Mouse (Mus musculus) neural tube, embryonic 13.5 days (tissue): ENCODE data around the gene Prkch. TPM values are rescaled to one million over a fixed set of nuclear protein-coding genes. Genes with fewer than 3 reads are reported as not detected.

Experiments used
- ATAC-seq: fragments of 200-750 bp; cut with Nextera tagmentation; 2 replicates; pipeline ENCODE4 v1.8.0; 2017; ENCODE audit warnings: low read depth, mild to moderate bottlenecking, moderate TSS enrichment, moderate library complexity
- H3K27ac ChIP-seq: fragments of 300-500 bp; sonication (generic); replicated peaks from 2 replicates; pipeline ENCODE4 v1.5.1; 2015; ENCODE audit warnings: moderate library complexity, mild to moderate bottlenecking, inconsistent platforms
- H3K27me3 ChIP-seq: fragments of 300-500 bp; sonication (generic); 2 replicates; pipeline ENCODE4 v1.6.1; 2015; ENCODE audit warnings: mild to moderate bottlenecking, inconsistent platforms
- H3K36me3 ChIP-seq: fragments of 300-500 bp; sonication (generic); 2 replicates; pipeline ENCODE4 v1.6.1; 2015; ENCODE audit warnings: mild to moderate bottlenecking, inconsistent platforms
- H3K4me1 ChIP-seq: fragments of 300-500 bp; sonication (generic); replicated peaks from 2 replicates; pipeline ENCODE4 v1.6.1; 2015; ENCODE audit warnings: inconsistent platforms
- H3K4me2 ChIP-seq: fragments of 300-500 bp; sonication (generic); 2 replicates; pipeline ENCODE4 v1.6.1; 2015; ENCODE audit warnings: inconsistent platforms, mild to moderate bottlenecking, moderate library complexity
- H3K4me3 ChIP-seq: fragments of 300-500 bp; sonication (generic); 2 replicates; pipeline ENCODE4 v1.5.1; 2015; ENCODE audit warnings: mild to moderate bottlenecking, inconsistent platforms
- H3K9ac ChIP-seq: fragments of 300-500 bp; sonication (generic); 2 replicates; pipeline ENCODE4 v1.6.1; 2015; ENCODE audit warnings: moderate library complexity, mild to moderate bottlenecking, inconsistent platforms
- H3K9me3 ChIP-seq: fragments of 300-500 bp; sonication (generic); 2 replicates; pipeline ENCODE4 v1.6.1; 2016; ENCODE audit warnings: inconsistent platforms
- WGBS: fragments of 180-500 bp; shearing (Covaris S2); methylation state at CpG from one replicate; pipeline ENCODE4 v1.1.7; 2015; 5-methylcytosine and 5-hydroxymethylcytosine counted together
- polyA plus RNA-seq: library from polyadenylated mRNA; unstranded; fragments of >200 nt; fragmentation: Nextera tagmentation; extraction: Ambion mirVana; gene quantifications from 2 replicates; pipeline ENCODE4 v1.2.1, GENCODE M21; 2015

The Prkch gene
- polyA plus RNA-seq, 1 experiment from 2014 or later: 9.6 TPM

DNA sequence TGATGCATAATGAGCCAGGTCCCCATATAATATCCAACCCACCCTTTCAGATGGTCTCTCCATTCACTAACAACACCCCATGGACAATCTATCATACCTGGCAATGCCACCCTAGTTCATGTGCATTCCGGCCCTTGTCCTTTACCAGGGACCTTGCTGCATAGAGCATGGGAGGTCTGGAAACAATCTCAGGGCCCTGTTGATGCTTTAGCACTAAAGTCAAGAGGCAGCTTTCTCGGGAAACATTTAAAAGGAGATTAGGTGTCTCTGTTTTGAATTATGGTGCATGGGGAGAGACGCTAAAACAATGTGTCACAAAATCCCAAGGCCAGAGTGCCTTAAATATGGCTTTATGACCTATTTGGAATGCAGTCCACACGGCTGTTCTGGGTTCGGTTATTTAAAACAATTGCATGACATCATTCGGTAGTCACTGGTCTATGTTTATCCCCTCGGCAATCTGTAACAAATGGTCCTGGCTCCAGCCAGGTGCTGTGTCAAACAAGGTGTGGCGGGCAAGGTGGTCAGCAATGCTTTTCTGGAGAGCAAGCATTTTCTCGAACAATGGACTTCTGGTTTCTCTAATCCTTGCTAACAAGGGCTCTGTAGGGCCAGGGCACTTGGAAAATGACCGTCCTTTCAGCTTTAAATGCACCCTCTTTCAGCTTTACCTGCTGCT is 217.9 kb downstream of the Prkch start:
- 72% methylated on average over 10 of the region's 10 CpGs for WGBS
- Histone ChIP-seq H3K4me2 (no peak overlapping the region), H3K27me3 (no peaks in the 10 kb centered on the region), H3K36me3 (no peaks in the 10 kb centered on the region), H3K4me1 (no peaks in the 10 kb centered on the region), H3K4me3 (no peak overlapping the region), H3K9me3 (no peaks in the 10 kb centered on the region), H3K9ac (no peak overlapping the region), H3K27ac (no peak overlapping the region)
- no peak for ATAC-seq

DNA sequence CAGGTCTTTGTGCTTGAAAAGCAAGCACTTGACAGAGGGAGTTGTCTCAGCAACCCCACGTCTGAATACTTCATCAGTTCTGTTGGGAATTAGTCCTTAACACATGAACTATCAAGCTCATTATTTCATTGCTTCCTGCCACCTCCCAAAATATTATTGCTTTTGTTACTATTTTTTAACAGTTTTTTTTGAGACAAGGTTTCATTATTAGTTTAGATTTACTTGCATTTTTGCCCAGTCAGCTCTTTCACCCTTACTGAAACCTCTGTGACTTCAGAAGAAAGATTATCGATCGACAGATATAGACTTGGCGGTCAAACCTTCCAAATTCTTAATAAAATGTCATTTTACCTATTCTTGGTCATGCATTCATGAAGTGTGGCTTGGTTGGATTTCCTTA is 219.3 kb downstream of the Prkch start:
- Histone ChIP-seq H3K4me3 (no peak overlapping the region), H3K9ac (no peak overlapping the region), H3K4me1 (no peaks in the 10 kb centered on the region), H3K4me2 (no peak overlapping the region), H3K9me3 (no peaks in the 10 kb centered on the region), H3K27me3 (no peaks in the 10 kb centered on the region), H3K27ac (no peak overlapping the region), H3K36me3 (no peaks in the 10 kb centered on the region)
- no peak for ATAC-seq
- WGBS: 90% methylated on average over 4 of the region's 4 CpGs

DNA sequence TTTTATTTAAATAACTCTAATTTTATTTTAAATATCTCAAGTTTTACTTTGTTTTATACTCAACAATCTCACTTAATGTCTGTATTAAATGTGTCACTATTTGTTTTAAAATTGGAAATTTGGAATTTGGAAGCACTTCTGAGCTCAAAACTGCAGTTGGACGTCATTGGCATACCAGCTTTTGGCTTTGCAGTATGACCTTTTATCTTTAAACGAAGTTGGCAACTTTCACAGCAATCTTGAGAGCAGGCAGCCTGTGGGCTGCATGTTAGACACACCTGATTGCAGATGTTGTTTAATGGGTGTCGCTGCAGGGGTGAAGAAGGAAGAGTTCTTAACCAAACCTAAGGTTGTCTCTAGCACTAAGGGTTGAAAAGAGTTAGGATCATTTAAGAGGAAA is 220.9 kb downstream of the Prkch start:
- H3K9me3 ChIP-seq: no peaks in the 10 kb centered on the region
- no peak overlapping the region for H3K27ac ChIP-seq
- no peak overlapping the region for H3K4me2 ChIP-seq
- no peak overlapping the region for H3K4me3 ChIP-seq
- no peaks in the 10 kb centered on the region for H3K27me3 ChIP-seq
- H3K4me1 ChIP-seq: peaks cover 9% of the 10 kb centered on the region
- H3K9ac ChIP-seq: no peak overlapping the region
- H3K36me3 ChIP-seq: no peaks in the 10 kb centered on the region
- 66% methylated on average over 3 of the region's 3 CpGs for WGBS
- no peak for ATAC-seq

DNA sequence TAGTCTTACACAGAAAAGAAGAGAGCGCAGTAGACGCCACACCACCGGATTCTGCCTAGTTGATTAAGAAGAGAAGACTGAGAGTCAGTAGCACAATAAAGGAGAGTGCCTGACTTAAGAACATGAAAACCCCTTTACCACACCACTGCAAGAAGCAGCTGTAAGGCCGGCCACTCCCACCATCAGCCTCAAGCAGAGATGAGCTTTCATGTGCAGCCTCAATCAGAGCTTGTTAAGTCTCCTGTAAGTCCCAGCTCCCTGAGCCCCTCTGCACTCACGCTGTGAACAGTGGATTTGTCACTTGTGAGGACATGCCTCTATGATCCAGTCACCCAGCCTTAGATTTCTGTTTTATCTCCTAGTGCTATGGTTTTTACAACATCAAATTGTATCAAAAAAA is 221.4 kb downstream of the Prkch start:
- no peaks in the 10 kb centered on the region for H3K9me3 ChIP-seq
- peaks cover 13% of the 10 kb centered on the region for H3K4me1 ChIP-seq
- H3K4me3 ChIP-seq: no peak overlapping the region
- no peak overlapping the region for H3K9ac ChIP-seq
- H3K36me3 ChIP-seq: no peaks in the 10 kb centered on the region
- no peaks in the 10 kb centered on the region for H3K27me3 ChIP-seq
- 38% methylated on average over 5 of the region's 5 CpGs for WGBS
- no peak overlapping the region for H3K27ac ChIP-seq
- H3K4me2 ChIP-seq: no peak overlapping the region
- ATAC-seq: no peak

DNA sequence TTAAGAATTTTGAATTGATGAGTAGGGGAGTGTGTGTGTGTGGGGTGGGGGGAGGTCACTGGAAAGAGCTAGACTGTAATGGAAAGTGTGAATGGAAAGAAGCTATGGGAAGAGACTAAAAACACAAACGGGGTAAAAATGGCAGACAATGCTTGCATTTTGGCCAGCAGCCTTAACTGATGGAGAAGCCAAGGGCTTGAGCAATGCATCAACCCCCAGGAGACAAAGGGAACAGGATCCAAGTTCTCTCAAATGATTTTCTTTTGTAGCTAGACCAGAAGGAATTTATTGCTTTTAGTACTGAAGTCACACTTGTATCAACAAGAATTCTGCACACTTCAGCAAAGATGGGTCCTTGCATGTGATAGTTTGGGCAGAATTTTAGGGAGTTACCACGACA is 222.6 kb downstream of the Prkch start:
- no peak overlapping the region for H3K4me2 ChIP-seq
- 77% methylated on average over 2 of the region's 2 CpGs for WGBS

DNA sequence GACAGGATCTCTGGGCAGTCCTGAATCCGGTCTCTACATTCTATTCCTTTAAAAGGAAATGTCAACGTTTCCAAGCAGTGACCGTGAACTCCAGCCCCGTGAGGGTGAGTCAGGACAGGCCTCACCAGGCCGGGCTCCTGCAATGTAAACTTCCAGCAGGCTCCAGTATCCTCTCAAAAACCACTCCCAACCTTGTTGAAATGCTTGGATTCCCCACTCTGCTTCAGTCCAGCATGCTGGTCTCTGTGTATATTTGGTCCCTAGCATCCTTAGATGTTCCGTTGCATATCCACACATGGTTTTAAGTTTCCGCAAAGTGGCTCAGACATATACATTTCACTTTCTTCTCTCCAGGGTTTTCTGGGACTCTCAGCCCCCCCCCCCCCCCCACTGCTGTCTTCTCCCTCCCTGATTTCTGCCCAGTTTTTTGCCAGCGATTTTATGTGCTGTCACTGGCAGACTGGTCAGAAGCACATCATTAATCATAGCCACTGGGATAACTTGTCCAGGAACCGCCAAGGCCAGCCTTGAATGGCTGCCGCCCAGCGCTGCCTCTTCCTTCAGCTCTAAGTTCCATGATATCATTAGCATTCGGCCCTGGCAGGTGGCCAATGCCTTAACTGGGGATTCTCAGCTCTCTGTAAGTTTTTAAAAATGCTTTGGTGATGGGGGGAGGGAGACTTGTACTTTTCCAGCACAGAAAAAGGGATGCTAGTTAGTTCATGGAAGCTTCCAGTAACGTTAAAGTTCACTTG is 225.6 kb downstream of the Prkch start:
- Histone ChIP-seq H3K4me1 (peaks cover 21% of the 10 kb centered on the region), H3K4me2 (no peak overlapping the region), H3K9ac (no peak overlapping the region), H3K27ac (peak overlapping the region; percentile 38; the same call in 1 of the 2 replicates), H3K36me3 (no peaks in the 10 kb centered on the region), H3K4me3 (no peak overlapping the region), H3K9me3 (no peaks in the 10 kb centered on the region), H3K27me3 (no peaks in the 10 kb centered on the region)
- 48% methylated on average over 13 of the region's 13 CpGs for WGBS
- ATAC-seq: peak; percentile 69; the same call in 1 of the 2 replicates

More for the DNA sequence above, 222.6 kb downstream of the Prkch start:
- Histone ChIP-seq H3K27me3 (no peaks in the 10 kb centered on the region), H3K9ac (no peak overlapping the region), H3K4me3 (no peak overlapping the region), H3K36me3 (no peaks in the 10 kb centered on the region), H3K9me3 (no peaks in the 10 kb centered on the region), H3K4me1 (peaks cover 16% of the 10 kb centered on the region), H3K27ac (no peak overlapping the region)
- no peak for ATAC-seq

DNA sequence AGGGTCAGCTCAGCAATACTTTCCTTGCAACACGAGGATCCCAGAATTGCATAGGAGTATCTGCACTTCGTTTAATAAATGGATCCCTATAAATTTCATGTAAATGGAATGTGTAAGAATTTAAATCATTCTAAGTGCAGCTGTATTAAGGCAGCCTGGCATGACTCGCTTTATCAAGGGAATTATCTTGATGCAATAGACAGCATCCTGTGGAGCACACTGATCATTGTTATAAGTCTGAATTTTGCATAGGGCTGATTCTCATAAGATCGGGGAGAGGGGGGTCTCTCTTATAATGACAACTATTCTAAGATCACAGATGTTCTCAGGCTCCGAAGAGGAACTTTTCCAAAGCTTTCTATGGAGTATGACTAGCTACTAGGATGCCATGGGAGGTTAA is 226.3 kb downstream of the Prkch start:
- Histone ChIP-seq H3K4me2 (no peak overlapping the region), H3K4me1 (peaks cover 21% of the 10 kb centered on the region), H3K9me3 (no peaks in the 10 kb centered on the region), H3K36me3 (no peaks in the 10 kb centered on the region), H3K4me3 (no peak overlapping the region), H3K27ac (no peak overlapping the region), H3K9ac (no peak overlapping the region), H3K27me3 (no peaks in the 10 kb centered on the region)
- no peak for ATAC-seq
- 66% methylated on average over 5 of the region's 5 CpGs for WGBS

DNA sequence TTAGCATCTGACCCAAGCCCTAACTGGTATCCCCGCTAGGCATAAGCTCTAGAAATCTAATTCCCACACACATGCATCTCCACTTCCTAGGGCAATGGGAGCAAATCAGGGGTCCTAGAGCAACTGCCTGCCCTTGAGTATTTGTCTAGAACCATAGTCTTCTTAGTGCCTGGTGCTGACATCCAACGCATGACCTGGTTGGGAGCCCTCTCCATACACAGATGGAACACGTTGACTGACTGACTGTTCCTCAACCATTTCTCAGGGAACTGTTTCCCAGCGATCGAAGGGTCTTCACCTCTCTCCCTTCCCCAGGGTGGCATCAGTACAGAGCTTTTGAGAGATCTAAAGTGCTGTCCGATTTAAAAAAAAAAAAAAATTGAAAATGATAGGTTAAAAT is 227.6 kb downstream of the Prkch start:
- Histone ChIP-seq H3K9me3 (no peaks in the 10 kb centered on the region), H3K27me3 (no peaks in the 10 kb centered on the region), H3K4me3 (no peak overlapping the region), H3K36me3 (no peaks in the 10 kb centered on the region), H3K4me1 (peaks cover 21% of the 10 kb centered on the region), H3K4me2 (no peak overlapping the region), H3K27ac (no peak overlapping the region), H3K9ac (no peak overlapping the region)
- 81% methylated on average over 6 of the region's 6 CpGs for WGBS
- ATAC-seq: no peak

DNA sequence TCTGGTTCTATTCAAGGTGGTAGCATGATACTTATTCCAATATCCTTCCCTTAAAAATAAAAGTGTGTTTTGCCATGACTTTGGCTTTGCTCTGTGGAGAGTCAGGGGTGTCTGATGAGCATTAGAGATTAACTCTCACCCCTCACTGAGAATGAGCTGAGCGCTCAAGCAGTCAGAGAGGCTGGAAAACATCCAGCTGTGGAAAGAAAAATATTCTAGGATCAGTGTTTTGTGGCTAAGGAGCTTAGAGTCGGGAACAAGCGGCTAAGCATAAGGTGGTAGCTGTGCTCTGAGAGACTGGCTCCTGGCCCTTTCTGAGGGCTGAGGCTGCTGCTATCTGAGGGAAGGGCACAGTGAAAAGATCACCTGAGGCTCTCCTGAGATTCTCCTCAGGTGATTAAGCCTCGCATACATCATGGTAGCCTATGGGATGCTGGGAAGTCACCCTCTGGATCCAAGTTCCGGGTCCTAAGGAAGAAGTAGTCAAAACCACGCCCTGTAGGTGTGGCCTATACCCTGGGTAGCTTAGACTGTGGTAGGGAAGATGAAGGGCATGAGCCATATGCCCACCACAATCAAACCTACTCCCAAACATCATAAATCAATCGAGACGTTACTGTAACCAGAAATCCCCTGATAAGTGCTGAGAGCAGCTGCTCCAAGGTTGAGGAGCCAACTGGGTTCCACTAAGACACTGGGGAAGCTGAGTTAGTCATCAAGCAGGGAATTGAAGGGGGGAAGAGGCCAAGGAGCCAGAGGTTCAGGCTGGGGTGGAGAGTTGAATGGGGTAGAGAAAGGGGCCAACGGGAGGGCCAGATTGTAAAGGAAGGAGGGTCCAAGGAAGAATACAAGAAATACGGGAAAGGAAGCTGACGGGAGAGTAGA is 228.7 kb downstream of the Prkch start:
- H3K27ac ChIP-seq: 0 out of 2 replicates have a peak overlapping the region, but pooled peaks have one; percentile 30
- H3K36me3 ChIP-seq: no peaks in the 10 kb centered on the region
- H3K9me3 ChIP-seq: no peaks in the 10 kb centered on the region
- H3K4me3 ChIP-seq: no peak overlapping the region
- no peaks in the 10 kb centered on the region for H3K27me3 ChIP-seq
- no peak overlapping the region for H3K9ac ChIP-seq
- WGBS: 73% methylated on average over 11 of the region's 11 CpGs
- no peak overlapping the region for H3K4me2 ChIP-seq
- H3K4me1 ChIP-seq: peaks cover 21% of the 10 kb centered on the region
- ATAC-seq: peak; percentile 32; the same call in 1 of the 2 replicates

DNA sequence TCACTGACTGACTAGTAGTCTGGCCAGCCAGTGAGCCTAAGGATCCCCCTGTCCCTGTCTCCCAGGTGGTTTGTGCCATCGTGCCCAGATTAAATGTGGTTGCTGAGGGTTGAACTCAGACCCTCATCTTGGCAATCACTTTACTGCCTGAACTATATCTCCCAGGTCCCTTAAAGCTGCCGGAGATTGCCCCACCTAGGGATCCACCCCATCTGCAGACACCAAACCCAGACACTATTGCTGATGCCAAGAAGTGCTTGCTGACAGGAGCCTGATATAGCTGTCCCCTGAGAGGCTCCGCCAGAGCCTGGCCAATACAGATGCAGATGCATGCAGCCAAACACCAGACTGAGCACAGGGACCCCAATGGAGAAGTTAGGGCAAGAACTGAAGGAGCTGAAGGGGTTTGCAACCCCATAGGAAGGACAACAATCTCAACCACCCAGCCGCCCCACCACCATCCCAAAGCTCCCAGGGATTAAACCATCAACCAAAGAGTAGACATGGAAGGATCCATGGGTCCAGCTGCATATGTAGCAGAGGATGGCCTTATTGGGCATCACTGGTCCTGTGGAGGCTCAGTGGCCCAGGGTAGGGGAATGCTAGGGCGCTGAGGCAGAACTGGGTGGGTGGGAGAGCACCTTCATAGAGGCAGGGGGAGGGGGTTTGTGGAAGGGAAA is 229.6 kb downstream of the Prkch start:
- H3K27ac ChIP-seq: no peak overlapping the region
- H3K4me3 ChIP-seq: no peak overlapping the region
- H3K9me3 ChIP-seq: no peaks in the 10 kb centered on the region
- H3K27me3 ChIP-seq: no peaks in the 10 kb centered on the region
- no peak for ATAC-seq
- WGBS: 83% methylated on average over 5 of the region's 5 CpGs
- H3K4me2 ChIP-seq: no peak overlapping the region
- H3K9ac ChIP-seq: no peak overlapping the region
- peaks cover 21% of the 10 kb centered on the region for H3K4me1 ChIP-seq
- no peaks in the 10 kb centered on the region for H3K36me3 ChIP-seq

DNA sequence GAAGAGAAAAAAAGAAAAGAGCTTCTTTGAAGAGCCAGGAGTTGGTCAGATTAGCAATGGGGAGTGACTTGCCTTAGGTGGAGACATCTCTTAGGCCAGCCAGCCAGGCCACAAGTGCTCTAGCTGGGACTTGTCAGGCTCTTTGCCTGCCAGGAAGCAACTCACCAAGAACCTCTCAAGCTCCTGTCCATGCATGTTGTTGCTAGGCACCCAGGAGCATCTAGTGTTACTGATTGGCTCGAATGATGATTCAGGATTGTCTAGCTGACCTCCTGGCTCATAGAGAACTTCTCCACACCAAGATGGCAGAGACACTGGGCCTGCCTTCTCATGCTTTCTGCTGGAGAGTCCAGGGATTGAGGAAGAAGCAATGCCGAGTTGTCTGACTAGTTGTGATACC is 230.3 kb downstream of the Prkch start:
- H3K27me3 ChIP-seq: no peaks in the 10 kb centered on the region
- no peak overlapping the region for H3K4me3 ChIP-seq
- H3K9ac ChIP-seq: no peak overlapping the region
- no peaks in the 10 kb centered on the region for H3K36me3 ChIP-seq
- H3K9me3 ChIP-seq: no peaks in the 10 kb centered on the region
- H3K4me1 ChIP-seq: peaks cover 19% of the 10 kb centered on the region
- no peak overlapping the region for H3K27ac ChIP-seq
- 79% methylated on average over 2 of the region's 2 CpGs for WGBS
- no peak overlapping the region for H3K4me2 ChIP-seq
- ATAC-seq: no peak
